Mouse (Mus musculus) midbrain, embryonic 14.5 days (tissue): ENCODE data around the gene Trim7. TPM values are rescaled to one million over a fixed set of nuclear protein-coding genes. Genes with fewer than 3 reads are reported as not detected.
"Not testable (repeated sequence)": the region's sequence is repeated elsewhere in the genome, so short reads cannot be mapped to it uniquely, and the experiment has no call there.

Source experiments
- ATAC-seq: fragments of 200-750 bp; cut with Nextera tagmentation; 2 replicates; pipeline ENCODE4 v1.8.0; 2017; ENCODE audit warnings: moderate number of reproducible peaks, moderate library complexity; ENCODE audit not compliant: low FRiP score, low TSS enrichment
- DNase-seq: peaks from one replicate; pipeline ENCODE4 v3.0.0-alpha.2; 2015
- H3K27ac ChIP-seq: fragments of 300-500 bp; sonication (generic); replicated peaks from 2 replicates; pipeline ENCODE4 v1.5.1; 2014; ENCODE audit warnings: mild to moderate bottlenecking, low read depth, low read length, moderate library complexity
- H3K27me3 ChIP-seq: fragments of 300-500 bp; sonication (generic); 2 replicates; pipeline ENCODE4 v1.6.1; 2014; ENCODE audit warnings: low read length, control low read depth, mixed read lengths; ENCODE audit not compliant: control insufficient read depth, insufficient read depth
- H3K36me3 ChIP-seq: fragments of 300-500 bp; sonication (generic); 2 replicates; pipeline ENCODE4 v1.6.1; 2014; ENCODE audit warnings: low read length, control low read depth; ENCODE audit not compliant: control insufficient read depth, insufficient read depth
- H3K4me1 ChIP-seq: fragments of 300-500 bp; sonication (generic); 2 replicates; pipeline ENCODE4 v1.6.1; 2014; ENCODE audit warnings: mild to moderate bottlenecking, antibody characterized with exemption, low read length, control low read depth; ENCODE audit not compliant: control insufficient read depth, insufficient read depth
- H3K4me2 ChIP-seq: fragments of 300-500 bp; sonication (generic); 2 replicates; pipeline ENCODE4 v1.6.1; 2014; ENCODE audit warnings: mild to moderate bottlenecking, low read length, moderate library complexity
- H3K4me3 ChIP-seq: fragments of 300-500 bp; sonication (generic); replicated peaks from 2 replicates; pipeline ENCODE4 v1.5.1; 2014; ENCODE audit warnings: low read depth, low read length
- H3K9ac ChIP-seq: fragments of 300-500 bp; sonication (generic); replicated peaks from 2 replicates; pipeline ENCODE4 v1.6.1; 2014; ENCODE audit warnings: mild to moderate bottlenecking, low read length, moderate library complexity
- H3K9me3 ChIP-seq: fragments of 300-500 bp; sonication (generic); 2 replicates; pipeline ENCODE4 v1.6.1; 2016; ENCODE audit warnings: low read length, control low read depth, mixed read lengths; ENCODE audit not compliant: control insufficient read depth
- WGBS: fragments of 180-500 bp; shearing (Covaris S2); extraction: QIAGEN DNeasy Blood & Tissue Kit; methylation state at CpG from one replicate; pipeline ENCODE4 v1.1.7; 2014; 5-methylcytosine and 5-hydroxymethylcytosine counted together
- polyA plus RNA-seq: library from polyadenylated mRNA; unstranded; fragments of >200 nt; fragmentation: Nextera tagmentation; extraction: Ambion mirVana; gene quantifications from 2 replicates; pipeline ENCODE4 v1.2.1, GENCODE M21; 2014

Gene Trim7
- polyA plus RNA-seq, 1 experiment from 2014 or later: 0.75 TPM

DNA sequence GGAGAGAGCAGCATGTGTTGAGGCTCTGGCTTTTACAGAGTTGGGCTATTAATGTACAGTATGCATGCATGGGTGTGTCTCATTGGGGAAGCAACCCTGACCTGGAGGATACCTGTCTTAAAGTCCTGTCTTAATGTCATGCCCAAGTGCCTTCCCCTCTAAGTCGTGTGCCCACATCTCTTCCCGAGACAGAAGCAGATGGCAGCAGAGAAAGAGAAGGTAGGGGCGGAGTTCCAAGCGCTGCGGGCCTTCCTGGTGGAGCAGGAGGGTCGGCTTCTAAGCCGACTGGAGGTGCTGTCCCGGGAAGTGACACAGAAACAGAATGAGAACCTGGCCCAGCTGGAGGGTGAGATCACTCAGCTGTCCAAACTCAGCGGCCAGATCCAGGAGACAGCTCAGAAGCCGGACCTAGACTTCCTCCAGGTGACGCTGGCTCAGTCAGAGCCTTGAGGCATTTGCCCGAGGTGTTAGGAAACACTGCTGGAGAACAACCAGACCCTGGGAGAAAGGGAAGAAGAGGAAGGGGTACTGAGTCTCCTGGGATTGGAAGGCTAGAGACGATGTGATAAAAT is 19.4 kb downstream of the Trim7 start:
- Histone ChIP-seq H3K9me3 (no peaks in the 10 kb centered on the region), H3K4me1 (no peaks in the 10 kb centered on the region), H3K4me3 (no peak overlapping the region), H3K27me3 (no peaks in the 10 kb centered on the region), H3K4me2 (no peak overlapping the region), H3K27ac (no peak overlapping the region), H3K36me3 (no peaks in the 10 kb centered on the region), H3K9ac (no peak overlapping the region)
- no peak for ATAC-seq
- DNase-seq: no peak
- 44% methylated on average over 13 of the region's 13 CpGs for WGBS

DNA sequence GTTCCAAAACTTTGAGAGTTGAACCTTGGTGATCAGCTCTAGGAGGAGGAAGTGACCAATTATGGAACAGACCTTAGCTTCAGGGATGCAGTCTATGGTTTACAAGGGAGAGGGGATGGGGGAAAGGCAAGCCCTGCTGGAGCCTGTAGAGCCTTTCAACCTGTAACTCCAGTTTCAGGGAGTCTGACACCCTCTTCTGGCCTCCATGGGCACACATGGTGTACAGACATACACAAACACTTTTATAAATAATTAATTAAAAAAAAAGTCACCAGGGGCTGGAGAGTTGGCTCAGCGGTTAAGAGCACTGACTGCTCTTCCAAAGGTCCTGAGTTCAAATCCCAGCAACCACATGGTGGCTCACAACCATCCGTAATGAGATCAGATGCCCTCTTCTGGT is 20.4 kb downstream of the Trim7 start:
- ATAC-seq, H3K9me3 ChIP-seq, H3K27ac ChIP-seq, H3K4me2 ChIP-seq, H3K4me3 ChIP-seq, H3K36me3 ChIP-seq, H3K4me1 ChIP-seq, H3K9ac ChIP-seq, DNase-seq, H3K27me3 ChIP-seq: not testable (repeated sequence)
- 83% methylated on average over 2 of the region's 2 CpGs for WGBS

DNA sequence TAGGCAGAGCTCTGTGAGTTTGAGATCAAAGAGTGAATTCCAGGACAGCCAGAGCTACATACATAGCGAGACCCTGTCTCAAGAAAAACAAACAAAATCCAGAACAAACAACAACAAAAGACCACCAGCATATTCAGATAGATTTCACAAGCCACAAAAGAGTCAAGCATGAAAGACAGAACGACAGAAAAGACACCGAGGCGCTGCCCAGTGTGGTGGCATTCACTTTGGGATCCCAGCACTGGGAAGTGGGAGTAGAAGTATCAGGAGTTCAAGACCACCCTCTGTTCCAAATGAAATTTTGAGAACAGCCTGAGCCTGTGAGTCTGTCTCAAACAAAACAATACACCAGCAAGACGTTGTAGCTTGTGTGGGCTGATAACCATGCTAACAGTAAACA is 20.9 kb downstream of the Trim7 start:
- H3K27me3 ChIP-seq: no peaks in the 10 kb centered on the region
- H3K9ac ChIP-seq: no peak overlapping the region
- DNase-seq (no peak), ATAC-seq (no peak)
- H3K4me3 ChIP-seq: no peak overlapping the region
- no peak overlapping the region for H3K4me2 ChIP-seq
- no peaks in the 10 kb centered on the region for H3K4me1 ChIP-seq
- no peak overlapping the region for H3K27ac ChIP-seq
- WGBS: 66% methylated on average over 5 of the region's 5 CpGs
- no peaks in the 10 kb centered on the region for H3K36me3 ChIP-seq
- no peaks in the 10 kb centered on the region for H3K9me3 ChIP-seq

DNA sequence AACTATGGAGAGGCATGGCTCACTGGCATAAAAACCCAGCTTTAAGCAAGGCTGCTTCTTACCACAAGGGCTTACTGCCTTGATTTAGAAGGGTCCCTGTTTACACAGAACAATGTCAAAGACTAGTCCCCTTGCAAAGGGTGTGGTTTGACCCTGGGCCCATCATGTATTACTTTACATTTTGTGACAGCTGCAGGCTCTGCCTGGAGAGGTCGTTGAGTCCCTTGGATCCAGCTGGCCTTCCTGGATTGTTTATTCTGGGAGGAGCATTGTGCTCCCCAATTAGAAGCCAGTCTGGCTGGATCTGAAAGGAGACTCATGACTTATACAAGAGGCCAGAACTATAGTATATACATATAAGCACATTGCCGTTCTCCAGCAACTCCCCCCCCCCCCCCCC is 24.3 kb downstream of the Trim7 start:
- Histone ChIP-seq H3K9ac (no peak overlapping the region), H3K4me3 (no peak overlapping the region), H3K27me3 (no peaks in the 10 kb centered on the region), H3K36me3 (no peaks in the 10 kb centered on the region), H3K4me1 (peaks cover 22% of the 10 kb centered on the region), H3K9me3 (no peaks in the 10 kb centered on the region), H3K4me2 (no peak overlapping the region), H3K27ac (no peak overlapping the region)
- 46% methylated on average over 2 of the region's 2 CpGs for WGBS
- no peak for DNase-seq
- no peak for ATAC-seq

DNA sequence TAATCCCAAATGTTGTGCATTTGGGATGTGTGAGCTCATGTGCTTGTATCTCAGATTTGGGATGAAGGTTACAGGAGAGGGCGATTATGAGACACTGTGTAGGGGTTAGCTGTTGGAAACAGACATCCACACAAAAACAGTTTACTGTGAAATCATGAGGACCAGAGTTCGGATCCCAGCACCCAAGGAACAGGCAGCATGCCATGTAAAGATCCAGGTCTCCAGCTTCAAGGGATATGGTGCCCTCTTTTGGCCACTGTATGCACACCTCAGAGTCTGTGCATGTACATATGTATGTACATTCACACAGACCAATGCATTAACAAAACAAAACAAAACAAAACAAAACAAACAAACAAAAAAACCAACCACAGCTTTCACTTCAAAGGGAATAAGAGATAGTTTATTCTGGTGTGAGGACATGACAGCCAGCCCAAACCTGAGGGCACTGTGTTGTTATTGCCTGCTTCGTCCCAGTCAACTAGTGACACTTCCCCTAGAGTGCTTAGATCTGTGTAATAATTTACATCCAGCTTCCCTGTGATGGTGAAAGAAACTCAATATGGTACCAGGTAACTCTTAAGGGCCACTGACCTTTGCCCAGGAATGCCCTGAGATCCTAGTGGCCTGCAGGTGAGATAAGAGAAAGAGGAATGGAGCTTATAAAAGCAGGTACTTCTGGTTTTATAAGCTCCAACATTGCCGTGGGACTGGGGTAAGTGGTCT is 25.5 kb downstream of the Trim7 start:
- H3K9ac ChIP-seq: no peak overlapping the region
- H3K36me3 ChIP-seq: no peaks in the 10 kb centered on the region
- H3K4me2 ChIP-seq: no peak overlapping the region
- DNase-seq: no peak
- WGBS: 85% methylated on average over 4 of the region's 4 CpGs
- no peak for ATAC-seq
- peaks cover 22% of the 10 kb centered on the region for H3K4me1 ChIP-seq
- no peaks in the 10 kb centered on the region for H3K27me3 ChIP-seq
- H3K9me3 ChIP-seq: no peaks in the 10 kb centered on the region
- H3K27ac ChIP-seq: no peak overlapping the region
- H3K4me3 ChIP-seq: no peak overlapping the region

DNA sequence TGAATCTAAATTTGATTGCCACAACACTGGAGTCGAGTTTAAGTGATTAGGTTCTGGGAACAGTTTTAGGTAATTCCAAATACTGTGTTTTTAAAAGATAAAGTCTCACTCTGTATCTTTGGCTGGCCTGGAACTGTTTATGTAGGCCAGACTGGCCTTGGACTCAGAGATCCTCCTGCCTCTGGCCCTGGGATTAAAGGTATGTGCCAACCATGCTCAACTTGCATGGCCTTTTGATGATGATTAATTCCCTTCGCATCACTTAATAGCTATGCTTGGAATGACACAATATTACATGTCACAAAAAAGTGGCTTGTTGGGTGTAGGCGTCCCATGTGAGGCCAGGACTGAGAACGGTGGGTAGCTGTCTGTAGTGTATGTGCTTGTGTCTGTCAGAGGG is 26.2 kb downstream of the Trim7 start:
- no peak overlapping the region; the same call in 1 of the 2 replicates for H3K4me3 ChIP-seq
- DNase-seq (no peak), ATAC-seq (no peak)
- peak overlapping the region; percentile 63 for H3K4me2 ChIP-seq
- H3K27ac ChIP-seq: no peak overlapping the region
- H3K4me1 ChIP-seq: peaks cover 22% of the 10 kb centered on the region
- no peaks in the 10 kb centered on the region for H3K36me3 ChIP-seq
- 81% methylated on average over 4 of the region's 4 CpGs for WGBS
- H3K9me3 ChIP-seq: no peaks in the 10 kb centered on the region
- H3K9ac ChIP-seq: no peak overlapping the region
- H3K27me3 ChIP-seq: no peaks in the 10 kb centered on the region

DNA sequence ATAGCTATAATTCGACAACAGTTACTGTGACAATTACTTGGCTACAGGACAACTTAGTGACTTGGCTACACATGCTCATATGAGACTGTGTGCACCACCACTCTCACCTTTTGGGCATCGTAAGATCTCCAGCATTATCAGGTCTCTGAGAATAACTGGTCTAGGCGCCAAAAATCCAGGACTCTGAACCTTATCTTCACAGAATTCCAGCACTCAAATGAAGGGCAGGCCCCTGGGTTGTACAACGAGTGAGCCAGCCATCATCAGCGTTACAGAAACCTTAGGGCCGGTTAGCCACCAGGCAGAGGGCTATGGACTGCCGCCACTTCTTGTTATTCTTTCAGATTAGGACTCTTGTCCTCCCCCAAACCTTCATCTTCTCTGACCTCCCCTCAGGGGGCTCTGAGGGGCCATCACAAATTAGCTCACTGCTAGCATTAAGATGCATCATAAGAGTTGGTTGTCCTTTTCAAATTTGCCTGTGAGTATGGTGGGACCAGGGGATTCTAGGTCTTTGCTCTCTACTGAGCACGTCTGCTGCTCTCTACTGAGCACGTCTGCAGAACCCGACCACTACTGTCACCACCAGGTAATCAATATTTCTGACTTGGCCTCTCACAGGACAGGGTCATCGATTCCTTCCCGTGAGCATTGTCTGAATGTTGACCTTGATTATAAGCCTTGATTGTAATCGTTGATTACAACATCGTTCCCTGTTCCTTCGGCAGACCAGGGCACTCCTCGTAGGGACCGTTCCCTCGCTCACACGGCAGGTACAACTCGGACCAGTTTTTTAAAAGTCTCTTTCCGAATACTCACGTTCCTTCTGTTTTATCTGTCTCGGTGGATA is 26.9 kb downstream of the Trim7 start:
- DNase-seq: no peak
- WGBS: 8% methylated on average over 23 of the region's 23 CpGs

DNA sequence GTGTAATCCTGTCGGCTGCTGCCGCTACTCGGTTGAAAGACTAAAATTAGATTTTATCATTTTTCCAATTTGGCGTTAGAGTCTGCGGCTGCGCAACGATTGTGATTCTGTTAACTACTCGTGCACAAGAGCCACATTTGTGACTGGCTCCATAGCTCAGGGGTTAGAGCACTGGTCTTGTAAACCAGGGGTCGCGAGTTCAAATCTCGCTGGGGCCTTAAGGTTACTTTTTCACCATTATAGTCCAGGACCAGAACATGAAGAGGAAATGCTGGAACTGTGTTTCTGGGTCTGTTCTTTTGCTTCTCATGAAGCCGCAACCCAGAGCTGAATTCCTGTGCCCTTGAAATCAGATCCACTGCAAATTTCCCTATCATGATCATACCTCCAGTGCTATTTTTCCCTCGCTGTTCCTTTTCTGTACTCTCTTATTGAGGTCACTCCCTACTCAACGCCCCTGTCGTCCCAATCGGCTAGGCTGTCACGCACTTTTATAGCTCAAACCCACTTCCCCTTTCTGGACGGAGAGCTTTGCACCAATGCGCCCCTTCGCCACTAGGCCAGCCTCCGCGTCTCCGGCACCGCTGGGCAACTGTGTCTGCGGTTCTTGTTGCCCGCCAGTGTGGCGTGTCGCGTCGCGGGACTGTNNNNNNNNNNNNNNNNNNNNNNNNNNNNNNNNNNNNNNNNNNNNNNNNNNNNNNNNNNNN is 27.7 kb downstream of the Trim7 start:
- H3K4me2 ChIP-seq: peak overlapping the region; percentile 63
- DNase-seq (peak; percentile 90), ATAC-seq (peak; percentile 76)
- H3K27me3 ChIP-seq: no peaks in the 10 kb centered on the region
- peaks cover 29% of the 10 kb centered on the region for H3K4me1 ChIP-seq
- WGBS: under 1% methylated on average over 31 of the region's 31 CpGs
- no peak overlapping the region for H3K27ac ChIP-seq
- peak overlapping the region; percentile 52 for H3K9ac ChIP-seq
- H3K4me3 ChIP-seq: peak overlapping the region; percentile 54
- H3K36me3 ChIP-seq: no peaks in the 10 kb centered on the region
- H3K9me3 ChIP-seq: no peaks in the 10 kb centered on the region

More for the DNA sequence above, 26.9 kb downstream of the Trim7 start:
- no peaks in the 10 kb centered on the region for H3K9me3 ChIP-seq
- ATAC-seq: peak; percentile 41
- no peaks in the 10 kb centered on the region for H3K36me3 ChIP-seq
- no peaks in the 10 kb centered on the region for H3K27me3 ChIP-seq
- H3K9ac ChIP-seq: peak overlapping the region; percentile 52
- peaks cover 22% of the 10 kb centered on the region for H3K4me1 ChIP-seq
- no peak overlapping the region for H3K27ac ChIP-seq
- H3K4me2 ChIP-seq: peak overlapping the region; percentile 63
- H3K4me3 ChIP-seq: peak overlapping the region; percentile 54
